Mouse (Mus musculus) CD4-positive helper T cell, adult 2 months (primary cell): ENCODE results near the gene Ngly1.

Source experiments
- DNase-seq: peaks from one replicate; pipeline ENCODE4 v3.0.0-alpha.2; 2012; ENCODE audit warnings: low read depth, missing footprints, low spot score

The Ngly1 gene

GRCm38 (mm10) chr14:16249171-16249874 lies at the start of gene Ngly1, which contains the start of gene Oxsm:
Ngly1 (plus strand) TSS chr14:16249280.
Oxsm (minus strand) TSS chr14:16249808.
- DNase-seq = peak; percentile 87

GRCm38 (mm10) chr14:16200220-16200912 lies 48.7 kb upstream of the Ngly1 start:
- no peak for DNase-seq

GRCm38 (mm10) chr14:16200969-16201638 lies 48.0 kb upstream of the Ngly1 start:
- no peak for DNase-seq

GRCm38 (mm10) chr14:16201673-16202072 lies 47.4 kb upstream of the Ngly1 start:
- DNase-seq = no peak

GRCm38 (mm10) chr14:16207722-16208121 lies 41.4 kb upstream of the Ngly1 start:
- DNase-seq = no peak

- peak; percentile 53 for DNase-seq
These were observed 30.1 kb upstream of the Ngly1 start for GRCm38 (mm10) chr14:16219015-16219414.

GRCm38 (mm10) chr14:16229395-16229794 lies 19.7 kb upstream of the Ngly1 start:
- DNase-seq = no peak

GRCm38 (mm10) chr14:16230581-16230980 lies 18.5 kb upstream of the Ngly1 start:
- DNase-seq = no peak

GRCm38 (mm10) chr14:16233515-16233914 lies 15.6 kb upstream of the Ngly1 start:
- DNase-seq = no peak

- DNase-seq = no peak
These were observed 12.6 kb upstream of the Ngly1 start for GRCm38 (mm10) chr14:16236466-16236865.

GRCm38 (mm10) chr14:16242193-16242815 lies 6.8 kb upstream of the Ngly1 start:
- no peak for DNase-seq

GRCm38 (mm10) chr14:16242947-16243602 lies 6.0 kb upstream of the Ngly1 start:
- peak; percentile 91 for DNase-seq

- peak; percentile 38 for DNase-seq
These were observed 5.4 kb upstream of the Ngly1 start for GRCm38 (mm10) chr14:16243603-16244209.

GRCm38 (mm10) chr14:16244370-16244769 lies 4.7 kb upstream of the Ngly1 start:
- no peak for DNase-seq

GRCm38 (mm10) chr14:16245127-16245526 lies 4.0 kb upstream of the Ngly1 start:
- DNase-seq = no peak

- no peak for DNase-seq
These were observed 2.7 kb upstream of the Ngly1 start for GRCm38 (mm10) chr14:16246340-16246912.

- no peak for DNase-seq
These were observed 945 bp upstream of the Ngly1 start for GRCm38 (mm10) chr14:16248135-16248534.

GRCm38 (mm10) chr14:16248603-16249157 lies 400 bp upstream of the Ngly1 start:
- DNase-seq = no peak

GRCm38 (mm10) chr14:16250099-16250498 lies 1.0 kb downstream of the Ngly1 start:
- no peak for DNase-seq

- peak; percentile 27 for DNase-seq
These were observed 6.7 kb downstream of the Ngly1 start for GRCm38 (mm10) chr14:16255745-16256144.
